Mouse (Mus musculus) T-cell, adult 2 months (primary cell): ENCODE measurements around the gene Mapk9.

ENCODE experiments used
- DNase-seq: peaks from one replicate; pipeline ENCODE4 v3.0.0; 2022; ENCODE audit warnings: low spot score

Mapk9 gene

DNA sequence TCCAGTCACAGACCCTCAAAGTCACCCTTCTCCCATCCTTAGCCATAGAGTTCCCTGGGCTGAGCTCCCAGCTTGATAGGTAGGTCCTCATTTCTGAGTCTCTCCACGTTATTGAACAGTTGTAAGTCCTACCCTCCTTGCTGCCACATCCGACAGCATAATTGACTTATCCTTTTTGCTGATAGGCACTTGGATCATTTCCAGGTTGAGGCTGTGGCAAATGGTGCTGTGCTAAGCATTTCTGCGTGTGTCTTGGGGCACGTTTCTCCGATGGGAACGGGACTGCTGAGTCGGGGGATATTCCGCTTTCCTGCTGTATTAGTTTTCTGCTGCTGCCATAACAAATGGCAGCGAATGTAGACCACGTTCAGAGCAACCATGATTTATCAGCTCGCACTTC is 47.3 kb downstream of the Mapk9 start:
- no peak for DNase-seq

DNA sequence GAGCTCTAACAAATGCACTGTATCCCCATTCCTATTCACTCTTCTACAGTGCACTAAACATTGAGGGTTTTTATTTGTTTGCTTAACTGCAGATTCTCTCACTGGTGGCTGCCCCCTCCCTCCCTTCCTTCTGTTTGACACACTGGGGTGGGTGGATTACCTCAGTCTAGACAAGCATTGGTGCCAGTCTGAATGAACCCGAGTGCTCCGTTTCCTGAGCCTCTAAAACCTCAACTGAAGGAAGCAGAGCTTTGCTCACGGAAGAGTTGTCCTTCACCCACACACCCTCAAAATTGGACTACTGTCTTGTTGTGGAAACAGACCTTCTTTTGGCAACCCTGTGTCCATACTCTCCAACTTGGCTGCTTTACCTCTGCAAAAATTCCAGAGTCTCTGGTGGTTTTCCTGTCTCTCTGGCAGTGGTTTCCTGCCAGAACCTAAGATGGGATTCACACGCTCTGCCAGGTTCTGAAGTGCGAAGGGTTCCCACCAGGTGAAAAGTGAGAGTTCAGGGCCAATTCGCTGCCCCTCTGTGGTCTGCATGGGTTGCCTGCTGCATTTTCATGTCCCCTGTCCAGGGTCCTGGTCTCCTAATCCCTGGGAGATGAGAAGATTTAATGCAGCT is 49.5 kb downstream of the Mapk9 start:
- no peak for DNase-seq

DNA sequence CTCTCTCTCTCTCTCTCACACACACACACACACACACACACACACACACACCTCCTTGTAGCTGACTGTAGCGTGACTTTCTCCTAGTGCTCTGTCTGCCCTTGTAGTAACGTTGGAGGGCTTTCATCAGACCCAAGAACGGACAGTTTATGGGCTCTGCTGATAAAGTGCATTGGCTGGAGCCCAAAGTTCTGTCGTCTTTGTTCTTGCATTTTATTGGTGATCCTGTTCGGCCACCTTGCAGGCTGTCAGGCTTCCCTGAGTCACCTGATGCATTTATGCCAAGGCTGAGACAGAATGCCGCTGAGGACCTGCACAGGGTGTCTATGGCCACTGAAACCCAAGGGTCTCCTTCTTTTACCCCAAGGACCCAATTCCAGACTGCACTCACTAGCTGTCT is 53.5 kb downstream of the Mapk9 start:
- DNase-seq, result no peak

DNA sequence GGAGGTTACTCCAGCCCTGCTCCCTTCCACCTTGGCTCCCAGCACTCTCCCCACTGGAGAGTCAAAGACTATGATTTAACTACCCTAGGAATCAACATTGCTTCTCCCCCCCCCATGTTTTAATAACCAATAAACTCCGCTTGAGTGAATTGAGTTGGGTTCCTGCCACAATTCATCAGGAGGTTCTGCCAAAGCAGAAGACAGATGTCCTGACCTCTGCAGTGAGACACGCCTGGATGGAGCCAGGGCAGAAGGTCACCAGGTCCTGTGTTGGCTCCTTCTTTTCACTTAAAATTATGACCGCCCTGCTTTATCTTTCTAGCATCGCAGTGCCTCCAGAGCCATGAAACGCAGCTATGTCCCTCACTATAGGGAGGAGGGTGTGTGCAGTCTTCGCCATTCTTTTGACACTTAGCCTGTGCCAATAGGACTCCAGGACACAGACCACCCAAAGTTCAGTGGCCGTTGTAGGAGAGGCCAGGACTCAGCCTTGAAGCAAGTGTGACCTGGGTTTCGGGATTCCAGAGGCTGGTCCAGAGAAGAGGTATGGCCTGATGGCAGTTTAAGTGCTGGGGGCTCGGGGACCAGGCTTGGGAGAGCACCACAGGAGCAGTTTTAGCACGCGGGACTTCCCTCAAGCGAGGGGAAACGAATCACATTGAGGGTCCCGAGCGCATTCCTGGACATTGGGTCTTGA is 54.6 kb downstream of the Mapk9 start:
- no peak for DNase-seq

DNA sequence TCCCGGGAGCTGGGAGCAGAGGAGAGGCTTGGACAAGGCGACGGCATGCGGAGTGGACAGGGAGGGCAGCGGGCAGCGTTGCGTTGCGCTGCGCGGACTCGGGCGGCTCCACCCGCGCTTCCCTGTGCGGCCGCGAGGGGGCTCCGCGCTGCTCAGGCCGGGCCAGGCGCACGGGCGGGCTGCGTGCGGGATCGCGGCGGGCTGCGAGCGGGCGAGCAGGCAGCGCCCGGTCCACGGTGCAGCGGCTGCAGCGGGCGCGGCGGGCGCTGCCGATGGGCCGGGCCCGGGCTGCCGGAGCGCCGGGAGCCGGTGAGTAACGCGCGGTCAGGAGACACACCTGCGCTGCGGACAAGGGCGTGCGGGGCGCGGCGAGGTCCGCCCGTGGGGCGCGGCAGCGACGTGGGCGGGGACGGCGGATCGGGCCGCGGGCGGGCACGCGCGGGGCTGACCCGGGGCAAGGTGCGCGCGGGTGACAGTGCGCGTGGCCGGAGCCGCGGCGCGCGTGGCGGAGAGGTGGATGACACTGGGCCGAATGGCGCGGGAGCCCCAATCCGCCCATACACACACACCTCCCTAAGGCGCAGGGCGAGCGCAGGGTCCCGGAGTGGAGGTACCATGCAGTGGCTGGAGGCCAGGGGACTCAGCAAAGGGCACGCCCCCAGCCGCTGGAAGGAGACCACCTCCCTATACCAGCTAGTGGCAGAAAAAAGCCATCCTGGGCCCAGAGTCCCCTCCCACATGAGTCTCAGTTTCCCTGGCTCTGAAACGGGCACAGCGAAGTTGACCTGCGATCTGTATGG is 55.3 kb downstream of the Mapk9 start, which contains the start of gene Rasgef1c:
Rasgef1c (plus strand) TSS at position 177 of the 800 bp plus-strand sequence.
- DNase-seq, result peak; percentile 45

DNA sequence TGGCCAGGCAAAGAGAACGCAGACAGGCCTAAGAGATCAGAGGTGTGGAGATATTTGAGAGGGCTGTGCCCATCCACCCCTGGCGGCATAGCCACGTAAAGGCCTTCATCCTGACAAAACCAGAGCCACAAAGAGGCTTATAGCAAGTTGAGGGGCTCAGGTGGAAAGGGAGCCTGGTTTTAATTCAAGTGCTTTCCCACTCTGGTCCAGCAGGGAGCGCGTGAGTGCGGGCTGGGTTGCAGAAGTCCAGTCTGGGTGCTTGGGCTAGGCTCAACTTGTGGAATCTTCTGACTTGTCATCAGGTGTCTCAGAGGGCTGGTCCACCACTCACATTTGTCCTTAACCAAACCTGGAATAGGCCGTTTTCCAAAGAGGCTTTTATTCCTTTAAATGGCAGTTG is 56.8 kb downstream of the Mapk9 start:
- DNase-seq, result peak; percentile 32

DNA sequence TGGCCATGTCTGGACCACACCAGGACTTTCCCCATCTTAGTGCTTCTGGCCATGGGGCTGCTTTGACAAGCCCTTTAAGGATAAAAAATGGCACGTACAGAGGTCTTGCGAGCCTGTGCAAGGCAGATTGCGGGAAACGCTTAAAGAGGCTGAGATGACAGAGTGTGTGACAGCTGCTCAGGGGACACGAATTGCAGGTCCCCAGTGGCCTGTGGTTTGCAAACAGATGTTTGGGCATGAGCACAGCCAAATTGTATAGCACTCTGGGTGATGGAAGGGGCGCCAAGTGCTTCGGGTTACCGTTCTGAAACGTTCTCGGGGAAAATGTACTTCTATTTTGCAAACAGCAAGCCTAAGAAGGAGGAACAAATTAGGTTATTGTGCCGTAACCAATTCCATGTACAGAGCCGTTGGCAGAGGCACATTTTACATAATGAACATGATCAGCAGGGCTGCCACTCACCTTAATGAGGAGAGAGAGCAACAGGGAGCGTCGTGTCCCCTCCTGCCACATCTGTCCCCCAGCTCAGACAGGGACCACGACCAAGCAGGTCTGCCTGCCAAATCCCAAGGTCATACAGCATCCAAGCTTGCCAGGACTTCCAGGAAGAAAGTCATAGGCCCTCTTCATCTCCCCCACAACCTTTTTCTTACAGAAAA is 72.1 kb downstream of the Mapk9 start:
- DNase-seq, result no peak

DNA sequence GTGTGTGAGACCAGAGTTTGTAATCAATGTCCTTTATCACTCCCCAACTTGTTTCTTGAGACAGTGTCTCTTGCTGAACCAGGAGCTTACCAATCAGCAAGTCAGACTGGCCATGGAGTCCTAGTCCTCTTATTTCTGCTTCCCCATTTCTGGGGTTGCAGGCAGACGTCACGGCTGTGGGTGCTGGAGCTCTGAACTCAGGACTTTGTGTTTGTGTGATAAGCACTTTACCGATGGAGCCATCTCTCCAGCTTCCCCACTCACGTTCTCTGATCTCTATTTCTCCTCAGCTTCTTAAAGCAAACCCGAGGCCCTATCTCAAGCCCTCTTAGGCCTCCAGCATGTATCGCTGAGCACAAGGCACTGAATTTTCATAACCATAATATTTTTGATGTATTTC is 72.8 kb downstream of the Mapk9 start:
- DNase-seq, result no peak

DNA sequence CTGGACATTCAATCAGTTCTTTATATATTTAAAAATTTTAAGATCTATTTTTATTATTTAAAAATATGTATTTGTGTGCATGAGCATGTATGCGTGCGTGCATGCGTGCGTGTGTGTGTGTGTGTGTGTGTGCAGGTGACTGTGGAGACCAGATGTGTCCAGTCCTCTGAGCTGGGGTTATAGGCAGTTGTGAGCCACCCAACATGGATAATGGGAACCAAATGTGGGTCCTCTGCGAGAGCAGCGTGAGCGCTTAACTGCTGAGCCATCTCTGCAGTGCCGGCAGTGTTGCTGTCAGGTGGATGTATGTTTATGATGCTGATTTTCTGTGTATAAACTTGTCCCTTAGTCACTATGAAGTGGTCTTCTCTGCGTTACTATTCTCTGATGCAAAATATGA is 77.0 kb downstream of the Mapk9 start:
- DNase-seq, result no peak

DNA sequence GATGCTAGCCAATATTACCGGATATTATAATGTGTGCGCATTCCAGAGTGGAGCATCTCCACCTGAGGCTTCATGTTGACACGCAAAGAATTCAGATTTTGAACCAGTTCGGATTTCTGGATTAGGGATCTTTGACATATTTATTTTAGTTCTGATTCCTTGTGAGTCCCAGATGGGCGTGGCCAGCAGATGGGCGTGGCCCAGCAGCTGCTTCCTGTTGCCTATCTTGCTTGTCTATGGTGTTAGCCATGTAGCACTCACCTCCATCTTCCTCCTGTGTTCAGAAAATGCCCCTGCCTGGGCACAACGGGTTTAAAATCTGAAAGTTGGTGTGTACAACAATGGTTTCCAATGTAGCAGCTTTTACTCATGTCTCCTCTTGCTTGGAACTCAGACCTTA is 79.6 kb downstream of the Mapk9 start:
- DNase-seq, result no peak

DNA sequence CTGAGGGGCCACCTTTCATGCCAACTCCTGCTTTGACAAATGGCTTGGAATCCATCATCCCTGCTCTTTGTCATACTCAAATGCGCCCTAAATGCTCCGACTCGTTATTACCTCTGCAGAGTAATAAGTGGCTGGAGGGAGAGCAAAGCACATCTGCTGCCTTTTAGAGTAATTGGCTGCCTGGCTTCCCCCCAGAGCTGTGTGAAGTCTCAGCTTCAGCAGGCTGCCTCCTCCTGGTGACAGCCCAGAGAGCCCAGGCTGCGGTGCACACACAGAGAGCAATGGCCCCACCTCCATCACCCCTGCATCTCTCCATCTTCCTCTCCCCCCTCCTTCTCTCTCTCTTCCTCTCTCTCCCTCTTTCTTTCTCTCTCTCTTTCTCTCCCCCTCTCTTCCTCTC is 80.6 kb downstream of the Mapk9 start:
- DNase-seq, result no peak

DNA sequence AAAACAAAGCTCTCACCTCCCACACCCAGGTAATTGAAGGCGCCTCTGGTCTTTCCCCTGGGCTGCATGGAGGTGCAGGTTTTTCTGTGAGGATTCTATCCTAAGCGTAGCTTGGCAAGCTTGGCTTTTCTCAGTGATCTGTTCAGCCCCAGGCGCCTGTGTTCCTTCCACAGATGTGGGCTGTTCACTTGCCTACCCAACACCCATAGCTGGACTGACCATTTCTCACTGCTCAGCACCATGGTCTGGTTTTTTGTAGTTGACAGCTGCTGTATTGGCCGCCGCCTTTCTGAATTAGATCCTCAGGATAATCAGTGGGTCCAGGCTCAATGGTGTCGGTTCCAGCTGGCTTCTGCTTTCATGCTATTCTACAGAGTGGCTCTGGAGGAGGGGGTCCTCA is 81.1 kb downstream of the Mapk9 start:
- no peak for DNase-seq

DNA sequence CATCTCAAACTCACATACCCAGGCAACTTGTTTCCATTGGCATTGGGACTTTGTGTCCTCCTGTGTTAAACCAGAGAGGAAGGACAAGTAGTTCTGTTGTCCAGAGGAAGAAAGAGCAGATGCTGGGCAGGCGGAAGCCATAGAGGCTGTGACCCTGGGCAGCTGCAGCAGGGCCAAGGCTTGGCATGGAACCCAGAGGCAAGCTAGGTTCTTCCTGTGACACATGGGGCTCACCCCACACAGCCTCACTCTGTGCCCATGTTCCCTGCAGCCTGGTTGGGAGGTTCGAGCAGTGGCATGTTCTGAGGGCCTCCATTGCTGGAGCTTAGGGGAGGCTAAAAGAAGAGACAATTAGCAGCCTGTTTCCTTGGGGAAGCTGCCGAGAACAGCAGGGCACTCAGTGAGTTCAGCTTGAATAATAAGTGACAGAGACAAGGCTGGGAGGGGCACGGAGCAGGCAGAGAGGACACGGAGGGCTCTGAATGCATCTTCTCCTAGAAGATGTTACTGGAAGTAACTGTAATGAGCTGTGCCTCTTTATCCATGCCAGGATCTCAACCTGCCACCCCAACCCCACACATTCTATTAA is 84.6 kb downstream of the Mapk9 start:
- DNase-seq, result no peak

DNA sequence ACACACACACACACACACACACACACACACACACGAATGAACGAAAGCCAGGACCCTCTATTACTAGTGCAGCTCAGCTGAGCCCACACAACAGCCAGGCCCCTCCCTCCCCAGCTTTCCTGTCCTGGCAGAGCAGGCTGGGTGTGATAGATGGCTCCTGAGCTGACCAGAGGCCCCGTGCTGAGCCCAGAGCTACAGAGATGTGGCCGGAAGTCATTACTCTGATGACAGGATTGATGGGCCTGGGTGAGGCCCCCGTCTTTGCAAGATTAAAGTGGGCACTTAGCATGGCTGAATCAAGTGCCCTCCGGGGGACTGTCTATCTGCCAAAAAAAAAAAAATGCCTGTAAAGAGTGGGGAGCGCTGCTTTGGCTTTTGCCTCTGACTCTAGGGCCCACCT is 85.3 kb downstream of the Mapk9 start:
- DNase-seq, result no peak

DNA sequence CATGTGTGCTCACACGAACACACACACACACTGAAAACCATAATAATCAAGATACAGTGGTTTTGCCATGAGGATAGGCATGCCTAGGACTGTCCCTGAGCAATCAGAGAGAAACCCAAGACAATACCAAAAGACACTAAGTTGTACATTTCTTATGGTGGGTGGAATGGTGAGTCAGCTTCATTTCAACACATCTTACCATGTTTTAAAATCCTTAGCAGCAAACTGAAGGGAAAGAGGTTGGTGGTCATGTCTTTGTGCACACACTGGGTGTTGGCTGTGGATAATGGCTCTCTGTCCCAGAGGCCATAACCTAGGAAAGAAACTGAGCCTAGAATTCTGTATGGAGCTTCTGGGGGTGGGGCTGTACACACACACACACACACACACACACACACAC is 87.3 kb downstream of the Mapk9 start:
- no peak for DNase-seq

DNA sequence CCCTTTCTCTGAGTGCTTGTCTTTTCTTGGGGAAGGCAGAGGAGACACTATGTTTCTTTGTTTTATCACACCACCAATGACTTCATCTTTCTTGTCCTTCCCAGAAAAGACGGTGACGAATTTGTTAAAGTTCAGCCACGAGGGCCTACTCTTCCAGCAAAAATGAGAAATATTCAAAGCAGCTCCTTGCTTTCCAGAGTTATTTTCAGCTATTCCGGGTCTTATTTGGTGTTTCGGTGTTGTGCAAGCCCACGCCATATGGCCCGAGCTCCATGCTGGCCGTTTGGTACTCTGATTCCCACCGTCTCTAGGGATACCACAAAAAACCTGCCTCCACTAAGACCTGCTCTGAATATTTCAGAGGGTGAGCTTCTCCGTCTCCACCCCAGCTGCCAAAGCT is 87.8 kb downstream of the Mapk9 start:
- no peak for DNase-seq
